Mouse (Mus musculus) ES-Bruce4 (cell line): Measurements from ENCODE around the gene Dnpep.

Experiments
- CTCF ChIP-seq: IDR thresholded peaks from one replicate; pipeline ENCODE4 v1.8.1; 2011; ENCODE audit warnings: low read depth, low read length
- EP300 ChIP-seq: IDR thresholded peaks from 2 replicates; pipeline ENCODE4 v1.6.1; 2011; ENCODE audit warnings: low read depth, low read length; ENCODE audit not compliant: insufficient read depth
- POLR2A ChIP-seq: IDR thresholded peaks from one replicate; pipeline ENCODE4 v1.8.1; 2011; ENCODE audit warnings: low read length; ENCODE audit not compliant: insufficient read depth

DNA sequence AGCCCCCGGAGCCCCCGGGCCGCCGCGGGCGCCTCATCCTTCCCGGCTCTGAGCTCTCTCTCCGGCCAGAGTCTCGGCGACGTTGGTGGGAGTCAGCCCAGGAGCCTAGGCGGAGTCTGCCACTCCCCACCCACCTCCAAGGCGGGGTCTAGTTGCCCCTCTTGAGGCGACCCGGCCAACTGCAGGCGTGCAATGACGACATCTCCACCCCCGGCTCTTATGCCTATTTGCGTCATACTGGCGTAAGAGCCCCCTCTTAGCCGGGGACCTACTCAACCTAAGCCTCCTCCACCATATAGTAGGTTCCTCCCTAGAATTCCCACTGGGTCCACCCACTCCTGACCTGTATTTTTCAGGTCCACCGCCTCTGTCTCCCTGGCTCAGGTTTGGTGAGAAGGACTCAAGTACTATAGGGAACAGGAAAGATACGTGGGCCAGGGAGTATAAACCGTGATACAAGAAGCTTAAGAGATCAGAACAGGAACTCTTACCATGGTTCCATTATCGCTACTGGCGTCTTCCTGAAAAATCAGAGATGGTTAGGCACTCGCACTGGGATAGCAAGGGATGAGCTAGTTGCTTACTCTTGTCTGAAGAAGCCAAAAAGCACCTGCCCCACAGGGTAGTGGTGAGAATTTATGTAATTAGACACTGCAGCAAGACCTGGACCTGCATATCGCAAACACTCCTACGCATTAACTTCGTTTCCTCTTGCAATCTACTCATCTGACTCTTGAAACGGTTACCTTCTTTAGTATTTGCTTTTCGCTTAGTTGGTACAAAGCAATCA, 53.5 kb downstream of the Dnpep start, which contains the start of gene Ptprn:
- TF ChIP-seq CTCF (no peak), POLR2A (no peak), EP300 (no peak)
